Mouse (Mus musculus): Measurements from ENCODE around the gene Lipk. TPM values are rescaled to one million over a fixed set of nuclear protein-coding genes. Genes with fewer than 3 reads are reported as not detected.

Gene Lipk
- polyA plus RNA-seq, 1 experiment from 2014 or later, result not detected

DNA sequence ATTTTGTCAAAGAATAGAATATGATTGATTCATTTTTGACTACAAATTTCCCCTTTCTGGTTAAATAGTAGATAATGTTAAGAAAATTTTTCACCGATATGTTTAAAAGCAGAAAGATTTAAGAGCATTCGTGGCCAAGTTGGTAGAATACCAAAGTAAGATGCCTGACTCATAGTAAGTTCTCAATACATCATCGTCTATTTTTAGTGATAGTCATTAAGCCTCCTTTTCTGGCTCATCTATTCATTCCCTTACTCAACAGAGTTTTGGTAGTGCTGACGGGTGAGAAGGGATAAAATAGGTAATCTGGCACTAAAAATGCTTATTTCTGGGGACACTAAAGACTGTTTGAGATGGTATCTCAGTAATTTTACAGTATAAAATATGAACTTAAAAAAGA is 56.0 kb downstream of the Lipk start:
- Histone ChIP-seq H3K4me2 (no peak overlapping the region), H3K27me3 (replicated peaks) (no peaks in the 10 kb centered on the region), H3K4me3 (no peak overlapping the region), H3K36me3 (no peaks in the 10 kb centered on the region), H3K9me3 (replicated peaks) (no peaks in the 10 kb centered on the region), H3K9ac (no peak overlapping the region), H3K4me1 (replicated peaks) (no peaks in the 10 kb centered on the region), H3K27ac (ENCODE audit: poor library complexity, severe bottlenecking) (no peak overlapping the region)
- ATAC-seq (ENCODE audit: insufficient number of reproducible peaks, low FRiP score), result no peak
- 78% methylated on average over 4 of the region's 4 CpGs for WGBS

DNA sequence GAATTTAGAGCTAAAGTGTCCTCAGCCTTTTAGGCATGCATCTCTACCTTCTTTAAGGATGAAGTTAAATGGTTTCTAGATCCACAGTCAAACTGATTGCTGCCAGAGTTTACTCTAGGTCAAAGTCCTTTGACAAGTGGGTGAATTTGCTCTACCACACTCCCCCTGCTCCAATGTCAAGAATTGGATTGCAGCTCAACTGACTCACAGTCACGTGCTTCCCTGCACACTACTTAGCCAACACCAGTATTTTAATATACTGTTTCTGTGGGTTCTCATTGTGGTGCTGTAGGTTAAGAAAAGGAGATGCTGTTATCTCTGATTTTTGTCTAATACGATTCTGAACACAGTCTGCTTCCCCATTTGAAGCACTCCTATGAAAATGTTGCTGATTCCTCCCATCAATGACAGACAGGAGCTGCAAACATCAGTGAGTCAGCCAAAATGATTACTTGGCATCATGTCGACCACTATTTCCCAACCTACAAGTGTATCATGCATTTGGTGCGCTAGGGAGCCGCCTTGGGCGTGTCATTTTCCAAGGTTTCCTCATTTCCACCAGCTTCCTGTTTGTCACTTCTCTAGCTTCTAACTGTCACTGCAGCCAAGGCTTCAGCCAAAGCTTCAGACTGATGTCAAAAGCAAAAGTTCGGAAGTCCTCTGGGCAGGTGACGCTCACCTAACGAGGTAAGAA is 58.8 kb downstream of the Lipk start, which contains the start of gene Lipn:
TSS of gene Lipn (plus strand) at position 580 of the 694 bp plus-strand sequence.
- no peak within 1 kb of the TSS for H3K9ac ChIP-seq
- WGBS, result 81% methylated on average over 9 of the region's 9 CpGs
- H3K4me2 ChIP-seq, result no peak within 1 kb of the TSS
- no peaks in the 10 kb centered on the region for H3K27me3 ChIP-seq (replicated peaks)
- no peak within 1 kb of the TSS for H3K27ac ChIP-seq (ENCODE audit: poor library complexity, severe bottlenecking)
- H3K9me3 ChIP-seq (replicated peaks), result no peaks in the 10 kb centered on the region
- H3K4me1 ChIP-seq (replicated peaks), result no peaks in the 10 kb centered on the region
- no peak for ATAC-seq (ENCODE audit: insufficient number of reproducible peaks, low FRiP score)
- no peaks in the 10 kb centered on the region for H3K36me3 ChIP-seq
- H3K4me3 ChIP-seq, result no peak within 1 kb of the TSS

- Histone ChIP-seq H3K27ac (ENCODE audit: poor library complexity, severe bottlenecking) (no peak overlapping the region), H3K9me3 (replicated peaks) (no peaks in the 10 kb centered on the region), H3K27me3 (replicated peaks) (no peaks in the 10 kb centered on the region), H3K4me3 (no peak overlapping the region), H3K36me3 (no peaks in the 10 kb centered on the region), H3K4me1 (replicated peaks) (no peaks in the 10 kb centered on the region), H3K4me2 (no peak overlapping the region), H3K9ac (no peak overlapping the region)
- ATAC-seq (ENCODE audit: insufficient number of reproducible peaks, low FRiP score), result no peak
These were observed 66.1 kb downstream of the Lipk start for GRCm38 (mm10) chr19:34074239-34074638.

- Histone ChIP-seq H3K9ac (no peak overlapping the region), H3K27ac (ENCODE audit: poor library complexity, severe bottlenecking) (no peak overlapping the region), H3K9me3 (replicated peaks) (no peaks in the 10 kb centered on the region), H3K4me3 (no peak overlapping the region), H3K4me1 (replicated peaks) (no peaks in the 10 kb centered on the region), H3K4me2 (no peak overlapping the region), H3K36me3 (no peaks in the 10 kb centered on the region), H3K27me3 (replicated peaks) (no peaks in the 10 kb centered on the region)
- no peak for ATAC-seq (ENCODE audit: insufficient number of reproducible peaks, low FRiP score)
- WGBS, result 76% methylated on average over 2 of the region's 2 CpGs
These were observed 70.0 kb downstream of the Lipk start for GRCm38 (mm10) chr19:34078130-34078529.

DNA sequence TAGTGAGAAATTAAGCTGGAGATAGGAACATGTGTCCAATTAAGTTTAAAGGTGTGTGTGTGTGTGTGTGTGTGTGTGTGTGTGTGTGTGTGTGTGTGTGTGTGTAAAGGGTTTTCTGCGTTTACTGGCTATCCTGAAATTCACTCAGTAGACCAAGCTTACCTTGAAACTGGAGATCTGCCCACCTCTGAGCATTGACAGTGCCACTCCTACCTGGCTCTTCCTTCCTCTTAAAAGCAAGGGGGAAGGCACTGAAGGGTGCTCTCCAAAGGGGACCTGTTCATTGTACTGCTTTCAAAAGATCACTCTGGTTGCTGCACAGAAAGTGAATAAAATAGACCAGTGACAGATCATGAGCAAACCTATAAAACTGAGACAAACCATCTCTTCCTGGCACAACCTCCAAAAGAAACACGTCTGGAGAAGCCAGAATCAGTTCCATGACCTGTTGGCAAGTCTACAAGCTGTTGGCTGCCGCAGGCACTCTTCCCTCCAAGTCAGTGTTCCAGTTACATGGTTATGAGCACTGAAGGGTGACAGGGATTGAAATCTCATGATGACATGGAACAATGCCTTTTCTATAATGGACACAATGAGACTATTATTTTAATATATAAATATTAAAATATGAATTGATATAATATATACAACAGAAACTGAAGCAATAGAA is 81.1 kb downstream of the Lipk start:
- Histone ChIP-seq H3K36me3 (no peaks in the 10 kb centered on the region), H3K4me1 (replicated peaks) (no peaks in the 10 kb centered on the region), H3K27me3 (replicated peaks) (no peaks in the 10 kb centered on the region), H3K27ac (ENCODE audit: poor library complexity, severe bottlenecking) (no peak overlapping the region), H3K9ac (no peak overlapping the region), H3K9me3 (replicated peaks) (no peaks in the 10 kb centered on the region), H3K4me2 (no peak overlapping the region), H3K4me3 (no peak overlapping the region)
- no peak for ATAC-seq (ENCODE audit: insufficient number of reproducible peaks, low FRiP score)
- WGBS, result 65% methylated on average over 3 of the region's 3 CpGs

DNA sequence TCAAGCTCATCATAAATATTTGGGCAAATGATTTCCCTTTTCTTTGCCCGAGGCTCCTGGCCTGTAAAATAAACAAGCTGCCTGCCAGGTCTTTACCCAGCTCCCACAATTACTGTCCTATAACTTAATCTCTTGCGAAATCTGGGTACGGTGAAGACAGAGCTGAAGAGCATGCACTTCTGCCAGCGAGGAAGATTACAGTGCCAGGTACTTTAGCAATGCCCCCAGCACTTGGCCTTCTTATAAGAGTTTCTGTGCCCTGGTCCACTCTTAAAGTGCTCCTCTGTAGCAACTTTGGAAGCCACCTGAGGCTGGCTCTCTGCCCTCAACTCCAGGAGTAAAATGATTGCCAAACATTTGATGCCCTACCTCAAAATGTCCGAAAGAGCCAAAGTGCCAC is 87.3 kb downstream of the Lipk start:
- WGBS, result 76% methylated on average over 5 of the region's 5 CpGs
- Histone ChIP-seq H3K36me3 (no peaks in the 10 kb centered on the region), H3K9ac (no peak overlapping the region), H3K27me3 (replicated peaks) (no peaks in the 10 kb centered on the region), H3K4me3 (no peak overlapping the region), H3K4me2 (no peak overlapping the region), H3K27ac (ENCODE audit: poor library complexity, severe bottlenecking) (no peak overlapping the region), H3K9me3 (replicated peaks) (no peaks in the 10 kb centered on the region), H3K4me1 (replicated peaks) (no peaks in the 10 kb centered on the region)
- no peak for ATAC-seq (ENCODE audit: insufficient number of reproducible peaks, low FRiP score)

GRCm38 (mm10) chr19:34096228-34096627 is 88.1 kb downstream of the Lipk start:
- Histone ChIP-seq H3K36me3 (no peaks in the 10 kb centered on the region), H3K4me1 (replicated peaks) (no peaks in the 10 kb centered on the region), H3K4me3 (no peak overlapping the region), H3K27me3 (replicated peaks) (no peaks in the 10 kb centered on the region), H3K27ac (ENCODE audit: poor library complexity, severe bottlenecking) (no peak overlapping the region), H3K9me3 (replicated peaks) (no peaks in the 10 kb centered on the region), H3K4me2 (no peak overlapping the region), H3K9ac (no peak overlapping the region)
- 66% methylated on average over 1 of the region's 1 CpGs for WGBS
- no peak for ATAC-seq (ENCODE audit: insufficient number of reproducible peaks, low FRiP score)

Small RNA genes within 50 kb of the gene (microRNA-seq; reads per million reads assigned to microRNA genes)
- gene Gm23334, result not detected

Other genes starting within 250 kb of the Lipk start
- 14.1 and 14.4 TPM in 2 replicates for gene Lipo3, start 246.3 kb upstream of the Lipk start, polyA plus RNA-seq (2016; fragmentation: Nextera tagmentation; extraction: Ambion mirVana)
- not detected in 2 replicates for gene Lipo1, start 220.8 kb upstream of the Lipk start, polyA plus RNA-seq (2016; fragmentation: Nextera tagmentation; extraction: Ambion mirVana)
- gene Lipf, start 47.1 kb upstream of the Lipk start, polyA plus RNA-seq (2016; fragmentation: Nextera tagmentation; extraction: Ambion mirVana), result 0.15 TPM in 1 of 2 replicates, not detected in the other
- gene Lipn, start 59.1 kb downstream of the Lipk start, polyA plus RNA-seq (2016; fragmentation: Nextera tagmentation; extraction: Ambion mirVana), result not detected in 2 replicates
- gene Lipm, start 92.6 kb downstream of the Lipk start, polyA plus RNA-seq (2016; fragmentation: Nextera tagmentation; extraction: Ambion mirVana), result not detected in 2 replicates
- not detected in 2 replicates for gene Ankrd22, start 157.8 kb downstream of the Lipk start, polyA plus RNA-seq (2016; fragmentation: Nextera tagmentation; extraction: Ambion mirVana)
- 5.2 and 6.9 TPM in 2 replicates for gene Stambpl1, start 183.9 kb downstream of the Lipk start, polyA plus RNA-seq (2016; fragmentation: Nextera tagmentation; extraction: Ambion mirVana)
- gene Acta2, start 247.3 kb downstream of the Lipk start, polyA plus RNA-seq (2016; fragmentation: Nextera tagmentation; extraction: Ambion mirVana), result 1,019 and 1,096 TPM in 2 replicates

Data from heart, embryonic 12.5 days (tissue).